Mouse (Mus musculus) forebrain, embryonic 11.5 days (tissue): ENCODE measurements at regions not wholly inside any gene's neighbourhood (a gene's known extent, or its start where the extent isn't known, plus 50 kb on each side); places are given as distances from the start of the nearest gene placed in this dataset.

Experiments used
- ATAC-seq: fragments of 200-750 bp; cut with Nextera tagmentation; replicated peaks from 2 replicates; pipeline ENCODE4 v1.8.0; 2017; ENCODE audit warnings: moderate TSS enrichment; ENCODE audit not compliant: low FRiP score
- DNase-seq: peaks from one replicate; pipeline ENCODE4 v3.0.0-alpha.2; 2017; ENCODE audit warnings: low spot score
- H3K27ac ChIP-seq: fragments of 300-500 bp; sonication (generic); 2 replicates; pipeline ENCODE4 v1.5.1; 2014; ENCODE audit warnings: low read depth, low read length
- H3K27me3 ChIP-seq: fragments of 300-500 bp; sonication (generic); 2 replicates; pipeline ENCODE4 v1.6.1; 2014; ENCODE audit warnings: mild to moderate bottlenecking, low read length, mixed read lengths; ENCODE audit not compliant: control insufficient read depth, insufficient read depth
- H3K36me3 ChIP-seq: fragments of 300-500 bp; sonication (generic); 2 replicates; pipeline ENCODE4 v1.6.1; 2014; ENCODE audit warnings: mild to moderate bottlenecking, low read length, moderate library complexity, mixed read lengths; ENCODE audit not compliant: control insufficient read depth, insufficient read depth
- H3K4me1 ChIP-seq: fragments of 300-500 bp; sonication (generic); replicated peaks from 2 replicates; pipeline ENCODE4 v1.6.1; 2014; ENCODE audit warnings: low read length, mixed read lengths; ENCODE audit not compliant: control insufficient read depth, insufficient read depth
- H3K4me2 ChIP-seq: fragments of 300-500 bp; sonication (generic); 2 replicates; pipeline ENCODE4 v1.6.1; 2014; ENCODE audit warnings: low read depth, mild to moderate bottlenecking, low read length, moderate library complexity, mixed read lengths; ENCODE audit not compliant: severe bottlenecking
- H3K4me3 ChIP-seq: fragments of 300-500 bp; sonication (generic); 2 replicates; pipeline ENCODE4 v1.5.1; 2014; ENCODE audit warnings: low read depth, low read length
- H3K9ac ChIP-seq: fragments of 300-500 bp; sonication (generic); 2 replicates; pipeline ENCODE4 v1.6.1; 2014; ENCODE audit warnings: low read length
- H3K9me3 ChIP-seq: fragments of 300-500 bp; sonication (generic); 2 replicates; pipeline ENCODE4 v1.6.1; 2016; ENCODE audit warnings: low read length, mixed read lengths; ENCODE audit not compliant: control insufficient read depth
- WGBS: fragments of 180-500 bp; shearing (Covaris S2); extraction: QIAGEN DNeasy Blood & Tissue Kit; methylation state at CpG from one replicate; pipeline ENCODE4 v1.1.7; 2014; 5-methylcytosine and 5-hydroxymethylcytosine counted together

GRCm38 (mm10) chr12:32482343-32482742 lies 103.8 kb downstream of the Ccdc71l start:
- WGBS: 74% methylated on average over 1 of the region's 1 CpGs
- DNase-seq: no peak

GRCm38 (mm10) chr12:32482777-32483176 lies 104.3 kb downstream of the Ccdc71l start:
- no peak for ATAC-seq

More at GRCm38 (mm10) chr12:32482343-32482742, 103.8 kb downstream of the Ccdc71l start:
- H3K27ac ChIP-seq: no peak overlapping the region
- no peak overlapping the region for H3K4me3 ChIP-seq
- no peaks in the 10 kb centered on the region for H3K4me1 ChIP-seq
- H3K36me3 ChIP-seq: no peaks in the 10 kb centered on the region
- H3K9ac ChIP-seq: no peak overlapping the region
- ATAC-seq: no peak
- no peaks in the 10 kb centered on the region for H3K27me3 ChIP-seq
- no peak overlapping the region for H3K4me2 ChIP-seq
- no peaks in the 10 kb centered on the region for H3K9me3 ChIP-seq

GRCm38 (mm10) chr12:32486246-32486645 lies 107.7 kb downstream of the Ccdc71l start:
- Histone ChIP-seq H3K36me3 (no peaks in the 10 kb centered on the region), H3K9ac (no peak overlapping the region), H3K27ac (no peak overlapping the region), H3K4me2 (no peak overlapping the region), H3K4me3 (no peak overlapping the region), H3K4me1 (no peaks in the 10 kb centered on the region), H3K27me3 (no peaks in the 10 kb centered on the region), H3K9me3 (no peaks in the 10 kb centered on the region)
- WGBS: 77% methylated on average over 4 of the region's 4 CpGs
- no peak for ATAC-seq
- no peak for DNase-seq

More at GRCm38 (mm10) chr12:32482777-32483176, 104.3 kb downstream of the Ccdc71l start:
- DNase-seq: no peak
- Histone ChIP-seq H3K9ac (no peak overlapping the region), H3K4me1 (no peaks in the 10 kb centered on the region), H3K9me3 (no peaks in the 10 kb centered on the region), H3K4me2 (no peak overlapping the region), H3K36me3 (no peaks in the 10 kb centered on the region), H3K27me3 (no peaks in the 10 kb centered on the region), H3K27ac (no peak overlapping the region), H3K4me3 (no peak overlapping the region)

GRCm38 (mm10) chr12:32486729-32487128 lies 108.2 kb downstream of the Ccdc71l start:
- ATAC-seq: no peak
- no peak overlapping the region for H3K4me2 ChIP-seq
- no peaks in the 10 kb centered on the region for H3K9me3 ChIP-seq
- H3K27ac ChIP-seq: no peak overlapping the region
- 52% methylated on average over 2 of the region's 2 CpGs for WGBS
- H3K36me3 ChIP-seq: no peaks in the 10 kb centered on the region
- no peaks in the 10 kb centered on the region for H3K4me1 ChIP-seq
- no peak for DNase-seq
- H3K4me3 ChIP-seq: no peak overlapping the region
- H3K9ac ChIP-seq: no peak overlapping the region
- H3K27me3 ChIP-seq: no peaks in the 10 kb centered on the region

- 80% methylated on average over 3 of the region's 3 CpGs for WGBS
- Histone ChIP-seq H3K4me2 (no peak overlapping the region), H3K27ac (no peak overlapping the region), H3K4me1 (no peaks in the 10 kb centered on the region), H3K9me3 (no peaks in the 10 kb centered on the region), H3K9ac (no peak overlapping the region), H3K27me3 (no peaks in the 10 kb centered on the region), H3K4me3 (no peak overlapping the region), H3K36me3 (no peaks in the 10 kb centered on the region)
- ATAC-seq (no peak), DNase-seq (no peak)
These were observed 109.5 kb downstream of the Ccdc71l start for GRCm38 (mm10) chr12:32487883-32488577.

- Histone ChIP-seq H3K27ac (no peak overlapping the region), H3K9me3 (no peaks in the 10 kb centered on the region), H3K36me3 (no peaks in the 10 kb centered on the region), H3K4me2 (no peak overlapping the region), H3K4me3 (no peak overlapping the region), H3K27me3 (no peaks in the 10 kb centered on the region), H3K9ac (no peak overlapping the region), H3K4me1 (no peaks in the 10 kb centered on the region)
- ATAC-seq (no peak), DNase-seq (no peak)
- 56% methylated on average over 1 of the region's 1 CpGs for WGBS
These were observed 110.0 kb downstream of the Ccdc71l start for GRCm38 (mm10) chr12:32488578-32488892.

GRCm38 (mm10) chr12:32489415-32490139 lies 111.1 kb downstream of the Ccdc71l start:
- no peak overlapping the region for H3K27ac ChIP-seq
- H3K27me3 ChIP-seq: no peaks in the 10 kb centered on the region
- no peak overlapping the region for H3K4me3 ChIP-seq
- H3K4me2 ChIP-seq: no peak overlapping the region
- no peak overlapping the region for H3K9ac ChIP-seq
- no peaks in the 10 kb centered on the region for H3K9me3 ChIP-seq
- no peaks in the 10 kb centered on the region for H3K36me3 ChIP-seq
- ATAC-seq (no peak), DNase-seq (no peak)
- no peaks in the 10 kb centered on the region for H3K4me1 ChIP-seq

GRCm38 (mm10) chr12:32504196-32504595 lies 125.7 kb downstream of the Ccdc71l start:
- H3K9ac ChIP-seq: no peak overlapping the region
- no peak for ATAC-seq
- no peak for DNase-seq
- H3K27ac ChIP-seq: no peak overlapping the region
- H3K36me3 ChIP-seq: no peaks in the 10 kb centered on the region
- no peak overlapping the region for H3K4me3 ChIP-seq
- no peaks in the 10 kb centered on the region for H3K9me3 ChIP-seq
- H3K4me1 ChIP-seq: no peaks in the 10 kb centered on the region
- H3K27me3 ChIP-seq: no peaks in the 10 kb centered on the region
- 70% methylated on average over 3 of the region's 3 CpGs for WGBS
- no peak overlapping the region for H3K4me2 ChIP-seq

- no peak overlapping the region for H3K4me2 ChIP-seq
- H3K36me3 ChIP-seq: no peaks in the 10 kb centered on the region
- no peak overlapping the region for H3K27ac ChIP-seq
- H3K4me1 ChIP-seq: no peaks in the 10 kb centered on the region
- ATAC-seq: no peak
- WGBS: 80% methylated on average over 1 of the region's 1 CpGs
- no peak for DNase-seq
- no peaks in the 10 kb centered on the region; the same call in 1 of the 2 replicates for H3K9me3 ChIP-seq
- H3K9ac ChIP-seq: no peak overlapping the region
- no peaks in the 10 kb centered on the region for H3K27me3 ChIP-seq
- H3K4me3 ChIP-seq: no peak overlapping the region
These were observed 130.2 kb downstream of the Ccdc71l start for GRCm38 (mm10) chr12:32508671-32509070.
